Mouse (Mus musculus) left cerebral cortex, adult 11 months (tissue): ENCODE measurements around the gene Prkce.

Experiments used
- DNase-seq: peaks from one replicate; pipeline ENCODE4 v3.0.0; 2022; ENCODE audit warnings: low spot score

Gene Prkce

GRCm38 (mm10) chr17:86261067-86261466, 93.5 kb downstream of the Prkce start:
- DNase-seq: no peak

GRCm38 (mm10) chr17:86263985-86264649, 96.5 kb downstream of the Prkce start:
- no peak for DNase-seq

- peak; percentile 66 for DNase-seq
These were observed 98.5 kb downstream of the Prkce start for GRCm38 (mm10) chr17:86266051-86266450.

- DNase-seq: no peak
These were observed 99.7 kb downstream of the Prkce start for GRCm38 (mm10) chr17:86267126-86267760.

GRCm38 (mm10) chr17:86269639-86270038, 102.1 kb downstream of the Prkce start:
- no peak for DNase-seq

- no peak for DNase-seq
These were observed 102.9 kb downstream of the Prkce start for GRCm38 (mm10) chr17:86270523-86270922.

GRCm38 (mm10) chr17:86271277-86271676, 103.7 kb downstream of the Prkce start:
- DNase-seq: no peak

- no peak for DNase-seq
These were observed 105.4 kb downstream of the Prkce start for GRCm38 (mm10) chr17:86272961-86273360.

GRCm38 (mm10) chr17:86273566-86274349, 106.2 kb downstream of the Prkce start:
- DNase-seq: no peak

GRCm38 (mm10) chr17:86274350-86274744, 106.8 kb downstream of the Prkce start:
- DNase-seq: no peak

GRCm38 (mm10) chr17:86276381-86276780, 108.8 kb downstream of the Prkce start:
- no peak for DNase-seq

GRCm38 (mm10) chr17:86277032-86277798, 109.6 kb downstream of the Prkce start:
- no peak for DNase-seq

GRCm38 (mm10) chr17:86277999-86278526, 110.5 kb downstream of the Prkce start:
- no peak for DNase-seq

GRCm38 (mm10) chr17:86279751-86280150, 112.2 kb downstream of the Prkce start:
- no peak for DNase-seq

GRCm38 (mm10) chr17:86283741-86284140, 116.2 kb downstream of the Prkce start:
- DNase-seq: no peak

GRCm38 (mm10) chr17:86285058-86285457, 117.5 kb downstream of the Prkce start:
- no peak for DNase-seq

- DNase-seq: no peak
These were observed 119.2 kb downstream of the Prkce start for GRCm38 (mm10) chr17:86286747-86287271.

GRCm38 (mm10) chr17:86292711-86293110, 125.1 kb downstream of the Prkce start:
- DNase-seq: no peak

- no peak for DNase-seq
These were observed 125.7 kb downstream of the Prkce start for GRCm38 (mm10) chr17:86293247-86293744.

GRCm38 (mm10) chr17:86299576-86299975, 132.0 kb downstream of the Prkce start:
- DNase-seq: no peak

GRCm38 (mm10) chr17:86300774-86301595, 133.4 kb downstream of the Prkce start:
- peak; percentile 70 for DNase-seq
